ENCODE assay signal across 7 mouse cellular contexts in the genomic region with DNA sequence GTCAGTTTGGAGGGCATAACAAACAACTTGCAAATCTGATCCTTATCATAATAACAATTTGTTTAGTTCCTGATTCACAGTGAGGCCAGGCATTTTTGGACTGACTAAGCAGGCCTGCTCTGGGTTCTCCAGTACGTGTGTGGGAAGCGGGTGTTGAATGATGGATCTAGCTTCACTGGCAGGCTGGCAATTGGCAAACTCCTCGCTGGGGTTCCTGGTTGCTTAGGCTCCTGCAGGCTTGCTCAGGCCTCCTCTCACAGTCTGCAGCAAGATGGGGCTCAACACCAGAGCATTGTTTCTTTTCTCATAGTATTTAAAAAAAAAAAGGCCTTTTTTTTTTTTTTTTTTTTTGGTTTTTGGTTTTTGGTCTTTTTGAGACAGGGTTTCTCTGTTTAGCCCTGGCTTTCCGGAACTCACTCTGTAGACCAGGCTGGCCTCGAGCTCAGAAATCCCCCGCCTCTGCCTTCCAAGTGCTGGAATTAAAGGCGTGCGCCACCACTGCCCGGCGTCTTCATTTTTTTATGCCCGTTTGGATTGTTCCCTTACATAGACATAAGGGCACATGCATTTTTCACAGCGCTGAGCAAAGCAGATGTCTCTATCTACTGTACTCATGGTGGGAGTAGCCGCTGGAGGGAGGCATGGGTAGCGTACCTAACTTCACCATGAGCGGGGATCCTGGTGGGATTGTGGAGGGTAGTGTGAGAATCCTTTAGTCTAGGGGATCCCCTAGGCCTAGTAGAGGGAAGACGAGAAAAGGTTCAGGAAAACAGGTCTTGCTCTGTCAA. TPM values are rescaled to one million over a fixed set of nuclear protein-coding genes. Genes with fewer than 3 reads are reported as not detected.
DNase-seq lines count a peak whose midpoint lies in the region; ATAC-seq and TF ChIP-seq lines count a peak whose summit lies in the region.

No protein-coding gene starts in this region.

- no peaks in the 10 kb centered on the region for H3K9me3 ChIP-seq in forebrain, postnatal 0 days (ENCODE audit: low read length)
- H3K9me3 ChIP-seq in hindbrain, embryonic 12.5 days (replicated peaks): no peaks in the 10 kb centered on the region

- CTCF ChIA-PET in Patski (lab: Charles Lee): interaction anchor here (0.6 to 1.6 kb wide), 2 partner anchors 67 to 299 kb away, joined by 3 to 4 read pairs; no protein-coding TSS in a partner anchor

- H3K36me3 ChIP-seq in forebrain, postnatal 0 days (ENCODE audit: insufficient read depth): peaks cover 7% of the 10 kb centered on the region
- peaks cover 5% of the 10 kb centered on the region; the same call in 1 of the 2 replicates for H3K36me3 ChIP-seq in hindbrain, embryonic 12.5 days

- DNase-seq in Patski (ENCODE audit: low read depth, low spot score): no peak
- DNase-seq in cerebellum, adult 18-20 months: peak; percentile 27 to 43
- DNase-seq in forebrain, postnatal 0 days: peak; percentile 67
- DNase-seq in left cerebral cortex, adult 18-20 months (ENCODE audit: low spot score in 2 of 2): peak; percentile 62 to 71
- peak; percentile 38 for DNase-seq in lung, postnatal 25 days (ENCODE audit: low spot score)
- DNase-seq in retina, postnatal 1 day: peak; percentile 19

- no peak for TF ChIP-seq CTCF in Patski (IDR thresholded peaks at IDR 0.05)
- no peak for TF ChIP-seq CTCF in forebrain, postnatal 0 days (IDR thresholded peaks at IDR 0.05; ENCODE audit: low read depth)

- peaks cover 8% of the 10 kb centered on the region; the same call in 1 of the 2 replicates for H3K4me1 ChIP-seq in forebrain, postnatal 0 days (ENCODE audit: insufficient read depth)
- H3K4me1 ChIP-seq in hindbrain, embryonic 12.5 days: peaks cover 9% of the 10 kb centered on the region; the same call in 1 of the 2 replicates

- H3K27ac ChIP-seq in forebrain, postnatal 0 days (ENCODE audit: low read depth, low read length): peak overlapping the region; percentile 98
- peak overlapping the region; percentile 94 for H3K27ac ChIP-seq in hindbrain, embryonic 12.5 days

- WGBS in forebrain, postnatal 0 days: 16% methylated on average over 16 of the region's 16 CpGs
- WGBS in hindbrain, embryonic 12.5 days: 27% methylated on average over 16 of the region's 16 CpGs

- in situ Hi-C loops in Patski (cut with MboI; ENCODE audit: low pct_unique_long_range_greater_than_20kb): loop anchor here (5.0 kb wide), 1 partner anchor 543 kb away; no protein-coding TSS in a partner anchor

- H3K4me3 ChIP-seq in forebrain, postnatal 0 days (ENCODE audit: low read depth, low read length): peak overlapping the region; percentile 89
- H3K4me3 ChIP-seq in hindbrain, embryonic 12.5 days: peak overlapping the region; percentile 93

- peak; percentile 0 for ATAC-seq in Patski
- ATAC-seq in forebrain, postnatal 0 days: peak; percentile 36
- peak; percentile 74 for ATAC-seq in hindbrain, embryonic 12.5 days (ENCODE audit: low FRiP score)

- H3K4me2 ChIP-seq in forebrain, postnatal 0 days (ENCODE audit: low read depth): peak overlapping the region; percentile 66
- peak overlapping the region; percentile 70 for H3K4me2 ChIP-seq in hindbrain, embryonic 12.5 days (replicated peaks)

- H3K27me3 ChIP-seq in Patski: no peaks in the 10 kb centered on the region
- H3K27me3 ChIP-seq in forebrain, postnatal 0 days (ENCODE audit: insufficient read depth, low read length): no peaks in the 10 kb centered on the region
- no peaks in the 10 kb centered on the region for H3K27me3 ChIP-seq in hindbrain, embryonic 12.5 days

- H3K9ac ChIP-seq in forebrain, postnatal 0 days: peak overlapping the region; percentile 91
- H3K9ac ChIP-seq in hindbrain, embryonic 12.5 days: peak overlapping the region; percentile 58

- POLR2A ChIA-PET in Patski (lab: Charles Lee): interaction anchor here (0.6 kb wide), 1 partner anchor 51 kb away, joined by 4 read pairs; no protein-coding TSS in a partner anchor

RNA-seq across cellular contexts. Expression of a gene that starts 0.6 kb away (rescaled TPM):
- 85.2 TPM for polyA plus RNA-seq in Patski (2021)
- total RNA-seq in forebrain, postnatal 0 days (2014; rRNA removed): 88.6 TPM in 2 replicates
- polyA plus RNA-seq in forebrain, postnatal 0 days (2015; fragmentation: Nextera tagmentation; extraction: Ambion mirVana): 59.4 and 61.0 TPM in 2 replicates
- 40.3 and 42.3 TPM in 2 replicates for polyA plus RNA-seq in hindbrain, embryonic 12.5 days (2016; fragmentation: Nextera tagmentation; extraction: Ambion mirVana)
- total RNA-seq in left cerebral cortex, adult 18-20 months (2021): 10 to 100 TPM; 78.7 to 84.1 TPM

RNA-seq across cellular contexts. Expression of a gene that starts 45.8 kb away (rescaled TPM):
- not detected for polyA plus RNA-seq in Patski (2021)
- total RNA-seq in forebrain, postnatal 0 days (2014; rRNA removed): 7.2 and 13.1 TPM in 2 replicates
- polyA plus RNA-seq in forebrain, postnatal 0 days (2015; fragmentation: Nextera tagmentation; extraction: Ambion mirVana): 4.4 and 5.5 TPM in 2 replicates
- 17.7 and 21.0 TPM in 2 replicates for polyA plus RNA-seq in hindbrain, embryonic 12.5 days (2016; fragmentation: Nextera tagmentation; extraction: Ambion mirVana)
- total RNA-seq in left cerebral cortex, adult 18-20 months (2021): 1 to 10 TPM in 1 of 2 experiments, under 1 TPM in 1; 0.56 to 1.0 TPM

Comparison
In these comparisons a context has a peak if more than half of its experiments do, and no peak if none do; other contexts are left out.
1. ATAC-seq: peak in every context shown above with its lines; median percentile 74 in hindbrain, embryonic 12.5 days; 36 in forebrain, postnatal 0 days; 0 in Patski.